In genomic region chr17:80756043-80756442, GRCm38 (mm10) we compare ENCODE assay signal across 9 mouse cellular contexts. TPM values are rescaled to one million over a fixed set of nuclear protein-coding genes. Genes with fewer than 3 reads are reported as not detected.
DNase-seq lines count a peak whose midpoint lies in the region; TF ChIP-seq lines count a peak whose summit lies in the region.
"Had no signal": no experiment of that assay in that cellular context is flagged by ENCODE, and none has a peak within 500 bp of the region (broad histone marks: within the 10 kb centered on the region; RNA-seq: fewer than 3 reads in every experiment).

No protein-coding gene starts in this region.

- TF ChIP-seq POLR2A in kidney, adult 2 months (IDR thresholded peaks at IDR 0.05; ENCODE audit: low read depth, low read length), result no peak

- H3K4me3 ChIP-seq in kidney, adult 2 months (ENCODE audit: insufficient read depth, low read depth, low read length), result no peak overlapping the region

- WGBS in kidney, adult 2 months, result 42% methylated on average over 5 of the region's 5 CpGs

- H3K36me3 ChIP-seq in kidney, adult 2 months (ENCODE audit: control insufficient read depth, insufficient read depth, low read length), result no peaks in the 10 kb centered on the region

- DNase-seq in lung, adult 18-20 months, result peak; percentile 23 to 38
- DNase-seq in lung, postnatal 10 days, result no peak
- DNase-seq in adrenal gland, postnatal 25 days, result peak; percentile 27
- DNase-seq in kidney, adult 2 months, result peak; percentile 69
- DNase-seq in lung, postnatal 36 days, result peak; percentile 37
- DNase-seq in layer of hippocampus, postnatal 25 days (ENCODE audit: extremely low spot score in 1 of 2, low spot score in 1 of 2), result no peak
- DNase-seq in c-Kit-positive CD71-positive TER-119-positive erythroid progenitor cells, embryonic 14.5 days (ENCODE audit: low spot score), result no peak
- no peak for DNase-seq in cerebellum, postnatal 10 days
- DNase-seq: midbrain, embryonic 14.5 days had no signal

- peaks cover 16% of the 10 kb centered on the region for H3K4me1 ChIP-seq in kidney, adult 2 months (ENCODE audit: control insufficient read depth, insufficient read depth, low read length)

- TF ChIP-seq CTCF in kidney, adult 2 months (conservative IDR thresholded peaks at IDR 0.05; ENCODE audit: insufficient read depth, insufficient read length, low read depth, low read length), result no peak

- H3K27ac ChIP-seq in kidney, adult 2 months (ENCODE audit: insufficient read depth, low read depth, low read length), result peak overlapping the region; percentile 93

- no peaks in the 10 kb centered on the region for H3K27me3 ChIP-seq in kidney, adult 2 months (replicated peaks; ENCODE audit: control insufficient read depth, insufficient read depth, low read length)

RNA-seq across cellular contexts. Expression of gene Map4k3, which starts 27.8 kb away (rescaled TPM):
- total RNA-seq in adrenal gland, postnatal 25 days (2021), result 41.9 and 47.6 TPM in 2 replicates
- polyA plus RNA-seq in kidney, adult 2 months (2012; rRNA removed), result 16.4 and 19.4 TPM in 2 replicates
- total RNA-seq in layer of hippocampus, postnatal 25 days (2021), result 10 to 100 TPM; 87.8 to 88.7 TPM

Comparison
In these comparisons a context has a peak if more than half of its experiments do, and no peak if none do; other contexts are left out.
1. DNase-seq: peak in lung, adult 18-20 months (2 of 2), adrenal gland, postnatal 25 days (single experiment), kidney, adult 2 months (single experiment) and lung, postnatal 36 days (single experiment); none in lung, postnatal 10 days (single experiment), layer of hippocampus, postnatal 25 days (0 of 2), c-Kit-positive CD71-positive TER-119-positive erythroid progenitor cells, embryonic 14.5 days (single experiment) and cerebellum, postnatal 10 days (0 of 2).